Mouse (Mus musculus) heart, postnatal 14 days (tissue): Measurements from ENCODE around the gene Apoo. TPM values are rescaled to one million over a fixed set of nuclear protein-coding genes. Genes with fewer than 3 reads are reported as not detected.
A peak's percentile ranks its signal among the peaks of the same experiment; 100 is the strongest.
"Not testable (repeated sequence)": the region's sequence is repeated elsewhere in the genome, so short reads cannot be mapped to it uniquely, and the experiment has no call there.

Source experiments
- DNase-seq, 2 experiments: peaks; one replicate each; pipeline ENCODE4 v3.0.0; 2021 to 2022
- intact Hi-C: fragments of 180-260 bp; cut with DNase I; formaldehyde crosslinking; loops from one replicate; pipeline ENCODE4 v1.15.1; 2025
- long read RNA-seq, 2 experiments: library from polyadenylated mRNA; stranded (forward); transcript quantifications; one replicate each; pipeline ENCODE4 v2.0.0; 2021
- total RNA-seq, 2 experiments: library from RNA; stranded (reverse); gene quantifications; 2 replicates each; pipeline ENCODE4 v1.2.3; 2021

Apoo gene
- total RNA-seq = 100 to 1,000 TPM; 177 to 231 TPM
- long read RNA-seq, experiment 1, transcript Apoo-204 (9 exons, 784 nt) = major isoform, 132 of 162 reads
- long read RNA-seq, experiment 1, transcript Apoo-202 (9 exons, 1,032 nt) = minor isoform, 8 of 162 reads
- long read RNA-seq, experiment 1, partial matches to known transcripts = 10 of 162 reads
- long read RNA-seq, experiment 1, other reads (novel, unspliced or antisense) = 6 of 162 reads
- long read RNA-seq, experiment 2, transcript Apoo-204 (9 exons, 784 nt) = major isoform, 40 of 51 reads
- long read RNA-seq, experiment 2, partial matches to known transcripts = 4 of 51 reads
- long read RNA-seq, experiment 2, other reads (novel, unspliced or antisense) = 4 of 51 reads

- intact Hi-C loops = loop anchor here (5.0 kb wide), 2 partner anchors 129 to 176 kb away; partner anchors contain the start of gene Maged1
- peak; percentile 94 to 96 for DNase-seq
Measured at GRCm38 (mm10) chrX:94366670-94367241, at the start of gene Apoo, which contains the start of gene Fam90a1b. Gene Apoo, plus strand, starts transcription at chrX:94367117. Gene Fam90a1b, minus strand, starts transcription at chrX:94366777.

- DNase-seq = no peak
- intact Hi-C loops = no loop called here
Measured at GRCm38 (mm10) chrX:94321036-94321902, 45.6 kb upstream of the Apoo start.

GRCm38 (mm10) chrX:94343638-94344037 lies 23.3 kb upstream of the Apoo start:
- DNase-seq, intact Hi-C loops: not testable (repeated sequence)

- intact Hi-C loops = loop anchor here (5.0 kb wide), 2 partner anchors 128 to 177 kb away; partner anchors contain the start of gene Maged1
- DNase-seq = no peak
Measured at GRCm38 (mm10) chrX:94365381-94365925, 1.5 kb upstream of the Apoo start.

- DNase-seq = peak; percentile 3
- intact Hi-C loops = loop anchor here (5.0 kb wide), 2 partner anchors 129 to 176 kb away; partner anchors contain the start of gene Maged1
Measured at GRCm38 (mm10) chrX:94366029-94366428, 888 bp upstream of the Apoo start.

GRCm38 (mm10) chrX:94367248-94367647 lies 331 bp downstream of the Apoo start:
- intact Hi-C loops = loop anchor here (5.0 kb wide), 2 partner anchors 130 to 175 kb away; partner anchors contain the start of gene Maged1
- DNase-seq = peak; percentile 11 to 20

- intact Hi-C loops = no loop called here
- DNase-seq = no peak
Measured at GRCm38 (mm10) chrX:94378734-94379133, 11.8 kb downstream of the Apoo start.

GRCm38 (mm10) chrX:94408975-94409374 lies 42.1 kb downstream of the Apoo start:
- DNase-seq = no peak
- intact Hi-C loops = no loop called here

GRCm38 (mm10) chrX:94420210-94420609 lies 53.3 kb downstream of the Apoo start:
- intact Hi-C loops = no loop called here

GRCm38 (mm10) chrX:94431548-94432375 lies 64.8 kb downstream of the Apoo start:
- DNase-seq = peak in 1 of 2 experiments; percentile 11
- intact Hi-C loops = loop anchor here (5.0 to 10.0 kb wide), 2 partner anchors 116 to 193 kb away; no protein-coding TSS in a partner anchor

More at GRCm38 (mm10) chrX:94420210-94420609, 53.3 kb downstream of the Apoo start:
- DNase-seq = no peak

- intact Hi-C loops, DNase-seq: not testable (repeated sequence)
Measured at GRCm38 (mm10) chrX:94445427-94445826, 78.5 kb downstream of the Apoo start.

- DNase-seq, intact Hi-C loops: not testable (repeated sequence)
Measured at GRCm38 (mm10) chrX:94446021-94446420, 79.1 kb downstream of the Apoo start.

GRCm38 (mm10) chrX:94450047-94450881 lies 83.3 kb downstream of the Apoo start:
- DNase-seq, intact Hi-C loops: not testable (repeated sequence)

GRCm38 (mm10) chrX:94459346-94459745 lies 92.4 kb downstream of the Apoo start:
- intact Hi-C loops = no loop called here
- DNase-seq = peak; percentile 7 to 28

GRCm38 (mm10) chrX:94461513-94461912 lies 94.6 kb downstream of the Apoo start:
- intact Hi-C loops, DNase-seq: not testable (repeated sequence)

GRCm38 (mm10) chrX:94462604-94463429 lies 95.9 kb downstream of the Apoo start:
- intact Hi-C loops, DNase-seq: not testable (repeated sequence)
